Mouse (Mus musculus): ENCODE data around the gene Gnpda2. TPM values are rescaled to one million over a fixed set of nuclear protein-coding genes. Genes with fewer than 3 reads are reported as not detected.

Gnpda2 gene
- polyA plus RNA-seq, 1 experiment from 2014 or later, result 57.1 TPM

DNA sequence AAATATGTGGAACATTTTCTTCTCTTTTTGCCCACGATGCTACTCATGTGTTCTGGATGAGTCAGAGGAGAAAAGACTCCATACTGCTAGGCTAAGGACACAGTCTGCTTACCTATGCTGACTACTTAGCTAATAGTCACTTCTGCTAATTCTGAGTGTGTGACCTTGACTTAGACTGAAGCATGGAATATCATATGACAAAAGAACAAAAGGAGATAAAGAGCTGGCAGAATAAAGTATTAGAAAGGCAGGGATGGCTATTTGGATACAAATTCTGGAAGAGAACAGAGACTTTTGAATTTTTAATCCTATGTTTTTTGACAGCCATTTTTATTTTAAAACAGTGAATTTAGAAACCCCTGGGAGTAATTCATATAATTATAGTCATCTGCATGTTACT is 50.5 kb downstream of the Gnpda2 start:
- no peak overlapping the region for H3K4me3 ChIP-seq (ENCODE audit: low read depth, low read length)
- H3K27me3 ChIP-seq (ENCODE audit: control insufficient read depth, insufficient read depth, low read length), result no peaks in the 10 kb centered on the region
- WGBS, result 71% methylated on average over 1 of the region's 1 CpGs
- no peak overlapping the region for H3K27ac ChIP-seq (ENCODE audit: low read length)
- H3K36me3 ChIP-seq (ENCODE audit: control insufficient read depth, insufficient read depth, low read length), result no peaks in the 10 kb centered on the region
- ATAC-seq (ENCODE audit: insufficient number of reproducible peaks, insufficient read depth, low FRiP score, low read depth), result no peak
- H3K4me2 ChIP-seq (replicated peaks; ENCODE audit: low read depth, low read length), result no peak overlapping the region
- no peaks in the 10 kb centered on the region for H3K9me3 ChIP-seq (ENCODE audit: control insufficient read depth, low read depth, low read length)
- no peak overlapping the region for H3K9ac ChIP-seq (replicated peaks; ENCODE audit: low read depth, low read length)
- H3K4me1 ChIP-seq (ENCODE audit: control insufficient read depth, insufficient read depth, low read length), result no peaks in the 10 kb centered on the region

DNA sequence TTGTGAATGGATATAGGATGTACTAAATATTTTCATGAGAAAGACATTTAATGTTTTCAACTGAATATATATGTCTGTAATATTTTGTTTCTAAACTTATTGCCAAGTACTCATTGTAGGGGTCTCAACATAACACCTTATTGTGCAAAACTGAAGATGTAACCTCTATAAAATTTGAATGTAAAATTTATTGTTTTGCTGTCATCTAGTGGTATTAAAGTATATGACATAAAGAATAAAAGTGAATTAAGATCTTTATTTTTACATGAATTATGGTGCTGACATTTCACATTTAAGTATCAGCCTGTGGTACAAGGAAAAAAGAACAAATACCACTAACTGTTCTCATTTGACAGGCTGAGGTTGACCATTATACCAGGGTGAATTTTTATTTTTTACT is 68.2 kb downstream of the Gnpda2 start:
- H3K36me3 ChIP-seq (ENCODE audit: control insufficient read depth, insufficient read depth, low read length), result no peaks in the 10 kb centered on the region
- H3K4me2 ChIP-seq (replicated peaks; ENCODE audit: low read depth, low read length), result no peak overlapping the region
- no peaks in the 10 kb centered on the region for H3K27me3 ChIP-seq (ENCODE audit: control insufficient read depth, insufficient read depth, low read length)
- ATAC-seq (ENCODE audit: insufficient number of reproducible peaks, insufficient read depth, low FRiP score, low read depth), result no peak
- H3K9ac ChIP-seq (replicated peaks; ENCODE audit: low read depth, low read length), result no peak overlapping the region
- no peaks in the 10 kb centered on the region for H3K9me3 ChIP-seq (ENCODE audit: control insufficient read depth, low read depth, low read length)
- H3K4me1 ChIP-seq (ENCODE audit: control insufficient read depth, insufficient read depth, low read length), result no peaks in the 10 kb centered on the region
- no peak overlapping the region for H3K27ac ChIP-seq (ENCODE audit: low read length)
- no peak overlapping the region for H3K4me3 ChIP-seq (ENCODE audit: low read depth, low read length)

Other genes with a start within 250 kb of the Gnpda2 start
- gene Yipf7, start 49.7 kb downstream of the Gnpda2 start, polyA plus RNA-seq (2014; fragmentation: Nextera tagmentation; extraction: Ambion mirVana), result not detected in 2 replicates
- gene Guf1, start 35.4 kb downstream of the Gnpda2 start, polyA plus RNA-seq (2014; fragmentation: Nextera tagmentation; extraction: Ambion mirVana), result 75.7 and 76.7 TPM in 2 replicates